Mouse (Mus musculus) liver, embryonic 11.5 days (tissue): ENCODE results near the gene Tgtp1. TPM values are rescaled to one million over a fixed set of nuclear protein-coding genes. Genes with fewer than 3 reads are reported as not detected.

Experiments
- polyA plus RNA-seq: library from polyadenylated mRNA; unstranded; fragments of >200 nt; fragmentation: Nextera tagmentation; extraction: Ambion mirVana; gene quantifications from 2 replicates; pipeline ENCODE4 v1.2.1, GENCODE M21; 2014

The Tgtp1 gene
- polyA plus RNA-seq, 1 experiment from 2014 or later: 0.29 TPM

Other genes with a start within 250 kb of the Tgtp1 start
- gene Rack1, start 193.8 kb downstream of the Tgtp1 start, polyA plus RNA-seq: 1,154 and 1,248 TPM in 2 replicates
- 3.5 and 4.5 TPM in 2 replicates for gene Trim41, start 176.8 kb downstream of the Tgtp1 start, polyA plus RNA-seq
- 0.18 and 0.38 TPM in 2 replicates for gene Trim7, start 168.0 kb downstream of the Tgtp1 start, polyA plus RNA-seq
- 6.2 and 7.6 TPM in 2 replicates for gene Gm12184, start 167.5 kb downstream of the Tgtp1 start, polyA plus RNA-seq
- gene Irgm1, start 122.5 kb downstream of the Tgtp1 start, polyA plus RNA-seq: 15.2 and 17.2 TPM in 2 replicates
- 0.16 and 0.30 TPM in 2 replicates for gene Gm5431, start 92.0 kb downstream of the Tgtp1 start, polyA plus RNA-seq
- gene Psme2b, start 48.0 kb downstream of the Tgtp1 start, polyA plus RNA-seq: 1.7 and 2.2 TPM in 2 replicates
- 0.10 TPM in 1 of 2 replicates, not detected in the other for gene Olfr56, start 15.3 kb downstream of the Tgtp1 start, polyA plus RNA-seq
- 0.48 and 0.51 TPM in 2 replicates for gene 9930111J21Rik1, start 14.8 kb downstream of the Tgtp1 start, polyA plus RNA-seq
- gene Gm12185, start 1.9 kb downstream of the Tgtp1 start, polyA plus RNA-seq: 0.06 TPM in 1 of 2 replicates, not detected in the other
- 0.30 and 0.31 TPM in 2 replicates for gene 9930111J21Rik2, start 57.1 kb upstream of the Tgtp1 start, polyA plus RNA-seq
- 0.23 and 0.58 TPM in 2 replicates for gene Tgtp2, start 70.0 kb upstream of the Tgtp1 start, polyA plus RNA-seq
- 6.0 and 8.2 TPM in 2 replicates for gene Ifi47, start 82.4 kb upstream of the Tgtp1 start, polyA plus RNA-seq
- gene Olfr1396, start 120.7 kb upstream of the Tgtp1 start, polyA plus RNA-seq: not detected in 2 replicates
- not detected in 2 replicates for gene Olfr1395, start 148.1 kb upstream of the Tgtp1 start, polyA plus RNA-seq
- gene Olfr1394, start 160.2 kb upstream of the Tgtp1 start, polyA plus RNA-seq: not detected in 2 replicates
- gene Btnl9, start 193.0 kb upstream of the Tgtp1 start, polyA plus RNA-seq: 2.0 and 2.2 TPM in 2 replicates
- gene Zfp62, start 209.1 kb upstream of the Tgtp1 start, polyA plus RNA-seq: 30.9 and 32.2 TPM in 2 replicates